ENCODE assay signal across 11 mouse cellular contexts in the genomic region with DNA sequence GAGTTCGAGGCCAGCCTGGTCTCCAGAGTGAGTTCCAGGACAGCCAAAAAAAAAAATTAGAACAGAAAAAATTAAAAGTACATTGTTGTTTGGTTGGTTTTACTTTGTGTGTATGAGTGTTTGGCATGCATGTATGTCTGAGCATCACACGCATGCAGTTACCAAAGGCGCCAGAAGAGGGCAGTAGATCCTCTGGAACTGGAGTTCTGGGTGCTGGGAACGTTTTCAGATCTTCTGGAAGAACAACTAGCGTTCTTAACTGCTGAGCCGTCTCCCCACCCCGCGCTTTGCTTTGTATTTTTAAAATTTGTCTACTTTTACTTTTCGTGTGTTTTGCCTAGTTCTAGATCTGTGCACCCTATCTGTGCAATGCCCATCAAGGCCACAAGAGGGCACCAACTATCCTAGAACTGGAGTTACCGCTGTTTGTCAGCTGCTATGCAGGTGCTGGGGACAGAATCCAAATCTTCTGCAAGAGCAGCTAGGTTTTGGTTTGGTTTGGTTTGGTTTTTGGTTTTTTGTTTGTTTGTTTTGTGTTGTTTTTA.
DNase-seq lines count a peak whose midpoint lies in the region; ATAC-seq lines count a peak whose summit lies in the region.
"Had no signal": no experiment of that assay in that cellular context is flagged by ENCODE, and none has a peak within 500 bp of the region (broad histone marks: within the 10 kb centered on the region; RNA-seq: fewer than 3 reads in every experiment).

No protein-coding gene starts in this region.

- no peak for ATAC-seq in kidney, embryonic 14.5 days (ENCODE audit: low FRiP score, low TSS enrichment)
- ATAC-seq in hindbrain, embryonic 11.5 days (ENCODE audit: low FRiP score): no peak
- no peak for ATAC-seq in megakaryocyte-erythroid progenitor cell, adult 5-6 weeks (replicated peaks; ENCODE audit: low FRiP score, low TSS enrichment, poor library complexity, severe bottlenecking)

- 68% methylated on average over 10 of the region's 10 CpGs for whole genome bisulfite sequencing in kidney, embryonic 14.5 days
- WGBS in hindbrain, embryonic 11.5 days: 66% methylated on average over 10 of the region's 10 CpGs

- H3K9ac ChIP-seq in kidney, embryonic 14.5 days (ENCODE audit: low read depth, low read length): no peak overlapping the region
- no peak overlapping the region for H3K9ac ChIP-seq in hindbrain, embryonic 11.5 days (ENCODE audit: low read depth, low read length)
- H3K9ac ChIP-seq: forebrain, embryonic 12.5 days had no signal

- H3K9me3 ChIP-seq in kidney, embryonic 14.5 days (ENCODE audit: control insufficient read depth, low read length): 0 out of 2 replicates have a peak, but pooled peaks cover 2% of the 10 kb centered on the region
- no peaks in the 10 kb centered on the region for H3K9me3 ChIP-seq in hindbrain, embryonic 11.5 days (ENCODE audit: control insufficient read depth, low read length)
- H3K9me3 ChIP-seq: forebrain, embryonic 12.5 days had no signal

- no peaks in the 10 kb centered on the region for H3K27me3 ChIP-seq in kidney, embryonic 14.5 days (ENCODE audit: control insufficient read depth, insufficient read depth, low read length)
- no peaks in the 10 kb centered on the region for H3K27me3 ChIP-seq in hindbrain, embryonic 11.5 days (ENCODE audit: control insufficient read depth, insufficient read depth, low read length)
- H3K27me3 ChIP-seq: forebrain, embryonic 12.5 days had no signal

- H3K4me2 ChIP-seq in kidney, embryonic 14.5 days (replicated peaks; ENCODE audit: low read depth, low read length): no peak overlapping the region
- no peak overlapping the region for H3K4me2 ChIP-seq in hindbrain, embryonic 11.5 days (replicated peaks; ENCODE audit: low read depth, low read length)
- H3K4me2 ChIP-seq: forebrain, embryonic 12.5 days; heart, embryonic 11.5 days; midbrain, embryonic 11.5 days had no signal

- H3K4me3 ChIP-seq in kidney, embryonic 14.5 days (ENCODE audit: low read length): no peak overlapping the region
- H3K4me3 ChIP-seq in hindbrain, embryonic 11.5 days (ENCODE audit: low read depth, low read length): no peak overlapping the region
- H3K4me3 ChIP-seq: forebrain, embryonic 12.5 days had no signal

- no peak overlapping the region for H3K27ac ChIP-seq in kidney, embryonic 14.5 days (ENCODE audit: low read depth, low read length)
- H3K27ac ChIP-seq in hindbrain, embryonic 11.5 days (ENCODE audit: low read depth, low read length): no peak overlapping the region
- H3K27ac ChIP-seq: forebrain, embryonic 12.5 days had no signal

- DNase-seq in kidney, adult 9 months: peak; percentile 4
- DNase-seq in thymus, postnatal 36 days: peak; percentile 1 to 7
- no peak for DNase-seq in thymus, postnatal 0 days (ENCODE audit: low spot score)
- peak; percentile 35 for DNase-seq in R1 (ENCODE audit: low read depth, low spot score)
- DNase-seq in hindbrain, embryonic 11.5 days (ENCODE audit: low spot score): no peak
- DNase-seq: kidney, adult 11 months had no signal

- no peaks in the 10 kb centered on the region for H3K4me1 ChIP-seq in kidney, embryonic 14.5 days (ENCODE audit: control insufficient read depth, insufficient read depth, low read length)
- no peaks in the 10 kb centered on the region for H3K4me1 ChIP-seq in hindbrain, embryonic 11.5 days (replicated peaks; ENCODE audit: control insufficient read depth, insufficient read depth, low read length)
- H3K4me1 ChIP-seq: forebrain, embryonic 12.5 days had no signal

- no peaks in the 10 kb centered on the region for H3K36me3 ChIP-seq in kidney, embryonic 14.5 days (ENCODE audit: control insufficient read depth, insufficient read depth, low read length)
- no peaks in the 10 kb centered on the region for H3K36me3 ChIP-seq in hindbrain, embryonic 11.5 days (ENCODE audit: control insufficient read depth, insufficient read depth, low read length)
- H3K36me3 ChIP-seq: forebrain, embryonic 12.5 days had no signal

Comparison
In these comparisons a context has a peak if more than half of its experiments do, and no peak if none do; other contexts are left out.
1. DNase-seq: peak in kidney, adult 9 months (single experiment), thymus, postnatal 36 days (2 of 2) and R1 (single experiment); none in thymus, postnatal 0 days (single experiment) and hindbrain, embryonic 11.5 days (single experiment).